Mouse (Mus musculus) adrenal gland, adult 18-20 months (tissue): Measurements from ENCODE around the gene Mgat2. TPM values are rescaled to one million over a fixed set of nuclear protein-coding genes. Genes with fewer than 3 reads are reported as not detected.
"Not testable (repeated sequence)": the region's sequence is repeated elsewhere in the genome, so short reads cannot be mapped to it uniquely, and the experiment has no call there.

ENCODE experiments used
- DNase-seq, 2 experiments: peaks; one replicate each; pipeline ENCODE4 v3.0.0; 2021 to 2022; ENCODE audit warnings: low spot score in 2 of 2
- long read RNA-seq, 2 experiments: library from polyadenylated mRNA; stranded (forward); transcript quantifications; one replicate each; pipeline ENCODE4 v2.0.0; 2021
- total RNA-seq, 2 experiments: library from RNA; stranded (reverse); gene quantifications; 1 replicate in 1 of 2; 2 replicates in 1 of 2; pipeline ENCODE4 v1.2.3; 2021

Gene Mgat2
- 10 to 100 TPM; 43.1 to 62.8 TPM for total RNA-seq
- long read RNA-seq, experiment 1, transcript Mgat2-201 (1 exons, 2,614 nt): major isoform, 104 of 104 reads
- long read RNA-seq, experiment 1, partial matches to known transcripts: 0 of 104 reads
- long read RNA-seq, experiment 1, other reads (novel, unspliced or antisense): 0 of 104 reads
- long read RNA-seq, experiment 2, transcript Mgat2-201 (1 exons, 2,614 nt): major isoform, 364 of 364 reads
- long read RNA-seq, experiment 2, partial matches to known transcripts: 0 of 364 reads
- long read RNA-seq, experiment 2, other reads (novel, unspliced or antisense): 0 of 364 reads

GRCm38 (mm10) chr12:69183583-69184308, at the start of gene Mgat2, which contains the start of gene Rpl36al:
Mgat2 (plus strand) TSS chr12:69184157.
Rpl36al (minus strand) TSS chr12:69184083.
- peak; percentile 97 to 99 for DNase-seq

- no peak for DNase-seq
These were observed 44.8 kb upstream of the Mgat2 start for GRCm38 (mm10) chr12:69139201-69139600.

- no peak for DNase-seq
These were observed 44.1 kb upstream of the Mgat2 start for GRCm38 (mm10) chr12:69139841-69140240.

GRCm38 (mm10) chr12:69143460-69143859, 40.5 kb upstream of the Mgat2 start:
- no peak for DNase-seq

- DNase-seq: no peak
These were observed 36.7 kb upstream of the Mgat2 start for GRCm38 (mm10) chr12:69147166-69147735.

GRCm38 (mm10) chr12:69150049-69150448, 33.9 kb upstream of the Mgat2 start:
- DNase-seq: no peak

- DNase-seq: no peak
These were observed 28.0 kb upstream of the Mgat2 start for GRCm38 (mm10) chr12:69155923-69156322.

- no peak for DNase-seq
These were observed 27.5 kb upstream of the Mgat2 start for GRCm38 (mm10) chr12:69156436-69156835.

- DNase-seq: no peak
These were observed 26.9 kb upstream of the Mgat2 start for GRCm38 (mm10) chr12:69157107-69157506.

GRCm38 (mm10) chr12:69158366-69158764, 25.6 kb upstream of the Mgat2 start:
- no peak for DNase-seq

- peak; percentile 95 to 97 for DNase-seq
These were observed 25.0 kb upstream of the Mgat2 start, which contains the start of gene Rps29 for GRCm38 (mm10) chr12:69158765-69159577. Rps29 (minus strand) TSS chr12:69159186.

- DNase-seq: no peak
These were observed 24.4 kb upstream of the Mgat2 start for GRCm38 (mm10) chr12:69159578-69159940.

GRCm38 (mm10) chr12:69160677-69161076, 23.3 kb upstream of the Mgat2 start:
- not testable (repeated sequence) for DNase-seq

GRCm38 (mm10) chr12:69163586-69163985, 20.4 kb upstream of the Mgat2 start:
- not testable (repeated sequence) for DNase-seq

- DNase-seq: no peak
These were observed 19.1 kb upstream of the Mgat2 start for GRCm38 (mm10) chr12:69164904-69165303.

GRCm38 (mm10) chr12:69166861-69167581, 16.9 kb upstream of the Mgat2 start:
- DNase-seq: not testable (repeated sequence)

- DNase-seq: no peak
These were observed 16.1 kb upstream of the Mgat2 start for GRCm38 (mm10) chr12:69167656-69168460.

- DNase-seq: peak; percentile 80 to 82
These were observed 15.4 kb upstream of the Mgat2 start, which contains the start of gene Lrr1 for GRCm38 (mm10) chr12:69168461-69169106. Lrr1 (plus strand) TSS chr12:69168814.

- no peak for DNase-seq
These were observed 12.7 kb upstream of the Mgat2 start for GRCm38 (mm10) chr12:69171307-69171706.
